Mouse (Mus musculus): ENCODE measurements around the gene Aif1. TPM values are rescaled to one million over a fixed set of nuclear protein-coding genes. Genes with fewer than 3 reads are reported as not detected.

Gene Aif1
- total and polyA plus RNA-seq, 3 experiments: 7.0 to 14.7 (median 14.1) TPM

DNA sequence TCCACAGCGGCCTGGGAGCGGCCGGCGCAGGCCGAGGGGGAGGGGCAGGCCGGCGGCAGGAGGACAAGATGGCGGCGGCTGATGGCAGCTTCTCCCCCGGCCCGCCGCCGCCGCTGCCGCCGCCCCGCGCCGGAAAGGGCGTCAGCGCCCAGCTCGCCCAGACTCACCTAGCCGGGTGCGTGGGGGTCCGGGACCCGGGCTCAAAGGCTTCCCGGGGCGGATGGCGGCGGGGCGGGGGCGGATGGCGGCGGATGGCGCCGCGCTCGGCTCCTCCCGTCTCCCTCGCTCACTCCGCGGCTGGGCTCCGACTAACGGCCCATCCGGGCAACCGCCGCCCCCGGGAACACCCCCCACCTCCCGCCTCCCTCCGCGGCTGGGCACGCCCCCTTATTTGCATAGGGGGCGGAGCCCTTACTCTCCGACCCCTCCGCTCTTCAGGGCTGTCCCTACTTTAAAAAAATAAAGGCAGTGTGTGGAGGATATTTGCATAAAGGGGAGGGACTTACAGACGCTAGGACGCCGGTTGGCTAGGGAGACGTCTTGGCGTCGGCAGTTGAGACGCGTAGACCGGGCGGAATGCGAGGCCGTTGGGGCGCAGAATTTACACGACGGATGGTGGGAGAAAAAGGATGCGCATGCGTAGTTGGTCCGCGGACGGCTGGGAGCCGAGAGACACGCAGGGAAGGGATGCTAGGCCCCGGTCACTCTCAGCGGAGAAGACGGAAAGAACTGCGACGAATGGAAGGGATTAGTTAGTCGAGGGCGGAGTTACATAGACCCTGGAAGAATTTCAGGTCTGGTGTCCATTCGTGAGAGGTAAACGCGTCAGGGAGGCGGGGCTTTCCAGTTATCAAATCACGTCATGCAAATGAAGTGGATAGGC is 11.1 kb downstream of the Aif1 start, which contains the start of gene Prrc2a (continued):
- TF ChIP-seq IRF4 (IDR thresholded peaks at IDR 0.05; ENCODE audit: low read depth, low read length) (no peak; the same call in 1 of the 2 replicates), GABPA (IDR thresholded peaks at IDR 0.05; ENCODE audit: insufficient replicate concordance, low read depth, low read length) (no peak), MAZ (IDR thresholded peaks at IDR 0.05; ENCODE audit: low read depth, low read length) (peak; percentile 94), ETS1 (conservative IDR thresholded peaks at IDR 0.05; ENCODE audit: low read depth, low read length) (no peak), SIN3A (IDR thresholded peaks at IDR 0.05; ENCODE audit: low read length) (peak; percentile 75), ZNF384 (IDR thresholded peaks at IDR 0.05; ENCODE audit: low read depth, low read length) (peak; percentile 94), PAX5 (IDR thresholded peaks at IDR 0.05; ENCODE audit: low read length) (no peak), USF2 (conservative IDR thresholded peaks at IDR 0.05; ENCODE audit: low read depth, low read length) (no peak), TBP (conservative IDR thresholded peaks at IDR 0.05; ENCODE audit: low read depth, low read length) (peak; percentile 92; the same call in 1 of the 2 replicates), EP300 (IDR thresholded peaks at IDR 0.05; ENCODE audit: low read length) (no peak), RCOR1 (conservative IDR thresholded peaks at IDR 0.05; ENCODE audit: low read depth, low read length) (no peak), MXI1 (IDR thresholded peaks at IDR 0.05; ENCODE audit: low read depth, low read length) (peak; percentile 60; the same call in 1 of the 2 replicates), SMC3 (IDR thresholded peaks at IDR 0.05; ENCODE audit: low read depth, low read length) (no peak), MEF2A (IDR thresholded peaks at IDR 0.05; ENCODE audit: borderline replicate concordance, low read depth, low read length) (no peak; the same call in 1 of the 2 replicates), CTCF (conservative IDR thresholded peaks at IDR 0.05 in 1 of 2, IDR thresholded peaks at IDR 0.05 in 1 of 2; ENCODE audit: low read depth in 2 of 2, low read length in 2 of 2) (no peak), BHLHE40 (IDR thresholded peaks at IDR 0.05; ENCODE audit: low read depth, low read length) (peak; percentile 11; the same call in 1 of the 2 replicates), JUN (IDR thresholded peaks at IDR 0.05; ENCODE audit: insufficient read depth, low read depth, low read length) (no peak), NRF1 (IDR thresholded peaks at IDR 0.05; ENCODE audit: low read depth, low read length) (peak; percentile 94), ZMIZ1 (IDR thresholded peaks at IDR 0.05; ENCODE audit: low read depth, low read length) (peak; percentile 90)

DNA sequence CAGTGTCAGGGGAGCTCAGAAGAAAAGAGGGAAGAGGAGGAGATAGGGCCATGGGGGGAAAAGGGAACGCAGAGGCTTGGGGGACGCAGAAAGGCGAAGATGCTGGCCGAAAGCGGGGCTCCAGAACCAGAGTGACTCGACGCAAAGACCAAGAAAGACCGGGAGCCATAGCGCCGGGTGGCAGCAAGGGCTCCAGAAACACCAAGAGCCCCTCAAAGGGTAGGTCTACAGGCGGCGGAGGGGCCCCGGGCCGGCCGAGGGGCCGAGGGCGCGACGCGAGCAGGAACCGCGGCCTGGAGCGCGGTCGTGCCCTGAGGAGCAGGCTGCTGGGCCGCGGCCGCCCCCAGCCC is 11.7 kb downstream of the Aif1 start:
- in situ Hi-C loops (cut with MboI; ENCODE audit: low pct_ligation_motif_present, low pct_unique_long_range_greater_than_20kb, low sequenced_read_pairs): no loop called here
- H3K27me3 ChIP-seq (replicated peaks): no peaks in the 10 kb centered on the region
- peaks cover 6 to 38% of the 10 kb centered on the region in 2 experiments for H3K4me1 ChIP-seq (ENCODE audit: control insufficient read depth in 1 of 2, insufficient read depth in 2 of 2)
- peak overlapping the region; percentile 76; the same call in 1 of the 2 replicates for H3K4me2 ChIP-seq (ENCODE audit: insufficient read depth, low read depth, poor library complexity, severe bottlenecking)
- peak overlapping the region; percentile 35; the same call in 1 of the 2 replicates for H3K27ac ChIP-seq (ENCODE audit: insufficient read depth, low read depth)
- dilution Hi-C loops (cut with MboI; ENCODE audit: extremely low pct_ligation_motif_present, extremely low pct_unique_long_range_greater_than_20kb, low sequenced_read_pairs): no loop called here
- peaks cover 29 to 44% of the 10 kb centered on the region in 2 experiments for H3K36me3 ChIP-seq (replicated peaks in 1 of 2; ENCODE audit: control insufficient read depth in 1 of 2, insufficient read depth in 1 of 2, low read length in 1 of 2)
- peak overlapping the region; percentile 88 to 97 (median 92) for H3K4me3 ChIP-seq (replicated peaks in 1 of 3; ENCODE audit: low read depth in 2 of 3, low read length in 2 of 3, poor library complexity in 1 of 3)
- peak overlapping the region; percentile 95 for H3K9ac ChIP-seq (ENCODE audit: insufficient read depth, low read depth)
- TF ChIP-seq JUND (conservative IDR thresholded peaks at IDR 0.05; ENCODE audit: low read depth, low read length) (no peak), POLR2A (IDR thresholded peaks at IDR 0.05; ENCODE audit: low read depth, low read length) (no peak), MEF2A (IDR thresholded peaks at IDR 0.05; ENCODE audit: borderline replicate concordance, low read depth, low read length) (no peak), BHLHE40 (IDR thresholded peaks at IDR 0.05; ENCODE audit: low read depth, low read length) (no peak), MAFK (IDR thresholded peaks at IDR 0.05; ENCODE audit: insufficient replicate concordance, low read length) (no peak), RCOR1 (conservative IDR thresholded peaks at IDR 0.05; ENCODE audit: low read depth, low read length) (no peak), USF2 (conservative IDR thresholded peaks at IDR 0.05; ENCODE audit: low read depth, low read length) (no peak), PAX5 (IDR thresholded peaks at IDR 0.05; ENCODE audit: low read length) (no peak), SIN3A (IDR thresholded peaks at IDR 0.05; ENCODE audit: low read length) (no peak), HCFC1 (IDR thresholded peaks at IDR 0.05; ENCODE audit: low read depth, low read length) (no peak), ETS1 (conservative IDR thresholded peaks at IDR 0.05; ENCODE audit: low read depth, low read length) (no peak), MAX (IDR thresholded peaks at IDR 0.05; ENCODE audit: low read length) (no peak), POLR2AphosphoS2 (IDR thresholded peaks at IDR 0.05; ENCODE audit: low read depth, low read length) (no peak)
- DNase-seq (ENCODE audit: extremely low read depth): no peak
- no peaks in the 10 kb centered on the region for H3K9me3 ChIP-seq (replicated peaks; ENCODE audit: low read length)
- H3K79me2 ChIP-seq (replicated peaks; ENCODE audit: control insufficient read depth, extremely low read depth, insufficient read depth, poor library complexity, severe bottlenecking): peaks cover 59% of the 10 kb centered on the region

Measured in CH12.LX (cell line).